Mouse (Mus musculus): ENCODE results near the gene Krtap9-5.

The Krtap9-5 gene

DNA sequence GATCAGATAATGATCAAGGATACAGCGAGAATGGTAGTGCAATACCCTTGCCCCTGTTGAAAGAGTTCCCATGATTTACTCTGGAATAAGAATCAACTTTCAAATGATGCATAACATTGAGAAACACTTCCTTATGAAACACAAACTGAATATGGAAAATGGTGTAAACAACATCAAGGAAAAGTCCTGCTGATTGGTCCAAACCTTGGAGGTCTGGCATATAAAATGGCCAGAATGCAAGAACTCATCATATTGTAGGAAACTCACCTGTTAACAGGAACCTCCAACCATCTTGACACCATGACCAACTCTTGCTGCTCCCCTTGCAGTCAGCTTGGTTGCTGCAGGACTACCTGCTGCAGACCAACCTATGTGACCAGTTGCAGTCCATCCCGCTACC, at the start of gene Krtap9-5:
Gene Krtap9-5 (plus strand): TSS at position 301 of the 400 bp plus-strand sequence.
- DNase-seq (ENCODE audit: low read depth) = no peak

DNA sequence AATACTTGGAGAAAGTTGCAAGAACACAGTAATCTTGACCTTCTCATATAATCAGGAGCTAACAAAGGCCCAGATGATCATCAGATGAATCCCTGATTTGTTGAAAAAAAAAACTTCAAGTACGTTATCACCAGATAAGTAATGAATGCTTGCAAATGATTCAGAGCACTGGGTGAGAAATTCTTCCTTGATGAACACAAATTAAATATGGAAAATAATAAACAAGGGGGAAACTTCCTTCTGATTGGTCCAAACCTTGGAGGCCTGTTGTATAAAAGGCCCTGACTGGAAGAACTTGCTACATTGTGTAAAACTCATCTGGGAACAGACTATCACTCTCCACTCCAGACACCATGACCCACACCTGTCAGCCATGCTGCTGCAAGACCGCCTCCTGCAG, 40.7 kb upstream of the Krtap9-5 start, which contains the start of gene Krtap31-1:
Gene Krtap31-1 (plus strand): TSS at position 301 of the 400 bp plus-strand sequence.
- DNase-seq (ENCODE audit: low read depth) = no peak

- DNase-seq (ENCODE audit: low read depth) = no peak
Measured at GRCm38 (mm10) chr11:99914451-99914850, 33.8 kb upstream of the Krtap9-5 start, which contains the start of gene Gm11565. Gene Gm11565 (plus strand): TSS chr11:99914751.

DNA sequence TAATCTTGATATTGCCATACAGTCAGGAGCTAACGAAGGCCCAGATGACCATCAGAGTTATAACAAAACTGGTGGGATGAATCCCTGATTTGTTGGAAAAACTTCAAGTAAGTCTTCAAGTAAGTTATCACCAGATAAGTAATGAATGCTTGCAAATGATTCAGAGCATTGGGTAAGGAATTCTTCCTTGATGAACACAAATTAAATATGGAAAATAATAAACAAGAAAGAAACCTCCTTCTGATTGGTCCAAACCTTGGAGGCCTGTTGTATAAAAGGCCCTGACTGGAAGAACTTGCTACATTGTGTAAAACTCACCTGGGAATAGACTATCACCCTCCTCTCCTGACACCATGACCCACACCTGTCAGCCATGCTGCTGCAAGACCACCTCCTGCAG, 12.3 kb upstream of the Krtap9-5 start, which contains the start of gene Krtap31-2:
Gene Krtap31-2 (plus strand): TSS at position 301 of the 400 bp plus-strand sequence.
- DNase-seq (ENCODE audit: low read depth) = no peak

GRCm38 (mm10) chr11:99937751-99938264, 10.5 kb upstream of the Krtap9-5 start:
- no peak for DNase-seq (ENCODE audit: low read depth)

DNA sequence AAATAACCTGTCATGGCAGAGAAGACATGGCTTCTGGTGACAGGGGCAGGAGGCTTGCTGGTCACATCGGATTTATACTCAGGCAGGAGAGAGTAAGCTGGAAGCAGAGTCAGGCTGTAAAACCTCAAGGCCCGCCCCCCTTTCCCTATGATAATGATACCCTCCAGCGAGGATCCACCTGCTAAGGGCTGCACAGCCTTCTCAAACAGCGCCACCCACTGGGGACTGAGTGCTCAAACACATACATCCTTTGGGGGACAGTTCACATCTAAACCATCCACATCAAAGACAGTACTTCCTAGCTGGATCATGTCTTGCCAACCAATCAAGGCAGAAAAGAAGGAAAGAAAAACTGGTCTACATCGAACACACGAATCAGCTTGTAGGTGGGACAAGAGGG, 15.9 kb downstream of the Krtap9-5 start:
- no peak for DNase-seq (ENCODE audit: low read depth)

- no peak for DNase-seq (ENCODE audit: low read depth)
Measured at GRCm38 (mm10) chr11:99965961-99966360, 17.7 kb downstream of the Krtap9-5 start.

GRCm38 (mm10) chr11:99978953-99979352, 30.7 kb downstream of the Krtap9-5 start, which contains the start of gene Krtap29-1:
Gene Krtap29-1 (minus strand): TSS chr11:99979053.
- no peak for DNase-seq (ENCODE audit: low read depth)

DNA sequence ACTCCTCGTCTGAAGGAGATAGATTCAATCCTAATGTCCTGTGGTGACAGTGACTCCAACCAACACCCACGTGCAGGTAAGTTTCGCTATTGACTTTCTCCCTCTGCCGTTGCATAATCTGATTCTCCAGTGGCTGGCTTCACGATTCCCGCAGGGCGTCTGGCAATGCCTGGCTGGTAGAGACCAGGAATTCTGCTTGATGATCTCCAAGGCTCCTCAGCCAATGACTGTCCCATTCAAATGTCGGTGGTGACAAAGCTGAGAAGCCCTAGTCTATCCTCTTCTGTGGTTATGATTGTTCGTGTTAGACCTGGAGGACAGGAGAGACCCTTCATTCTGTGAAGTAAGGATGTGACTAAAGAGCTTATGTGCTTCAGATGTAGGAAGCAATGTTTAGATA, 34.5 kb downstream of the Krtap9-5 start:
- DNase-seq (ENCODE audit: low read depth) = no peak

DNA sequence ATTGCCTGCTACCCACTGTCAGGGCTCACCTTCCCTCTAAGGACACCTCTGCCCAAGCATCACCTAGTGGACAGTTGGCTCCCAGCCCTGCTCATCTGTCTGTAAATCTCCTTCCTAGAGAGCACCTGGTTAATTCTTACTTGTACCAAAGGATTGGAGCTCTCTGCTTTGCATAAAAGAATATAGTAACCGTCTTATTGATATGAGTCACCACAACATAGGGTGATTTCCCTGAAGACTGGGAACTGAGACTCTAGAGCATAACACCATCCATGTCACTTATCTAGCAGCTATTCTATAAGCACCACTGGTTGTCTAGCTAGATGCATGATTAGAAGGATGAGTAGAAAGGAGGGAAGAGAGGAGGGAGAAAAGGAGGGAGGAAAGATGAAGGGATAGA, 35.2 kb downstream of the Krtap9-5 start:
- DNase-seq (ENCODE audit: low read depth) = no peak

DNA sequence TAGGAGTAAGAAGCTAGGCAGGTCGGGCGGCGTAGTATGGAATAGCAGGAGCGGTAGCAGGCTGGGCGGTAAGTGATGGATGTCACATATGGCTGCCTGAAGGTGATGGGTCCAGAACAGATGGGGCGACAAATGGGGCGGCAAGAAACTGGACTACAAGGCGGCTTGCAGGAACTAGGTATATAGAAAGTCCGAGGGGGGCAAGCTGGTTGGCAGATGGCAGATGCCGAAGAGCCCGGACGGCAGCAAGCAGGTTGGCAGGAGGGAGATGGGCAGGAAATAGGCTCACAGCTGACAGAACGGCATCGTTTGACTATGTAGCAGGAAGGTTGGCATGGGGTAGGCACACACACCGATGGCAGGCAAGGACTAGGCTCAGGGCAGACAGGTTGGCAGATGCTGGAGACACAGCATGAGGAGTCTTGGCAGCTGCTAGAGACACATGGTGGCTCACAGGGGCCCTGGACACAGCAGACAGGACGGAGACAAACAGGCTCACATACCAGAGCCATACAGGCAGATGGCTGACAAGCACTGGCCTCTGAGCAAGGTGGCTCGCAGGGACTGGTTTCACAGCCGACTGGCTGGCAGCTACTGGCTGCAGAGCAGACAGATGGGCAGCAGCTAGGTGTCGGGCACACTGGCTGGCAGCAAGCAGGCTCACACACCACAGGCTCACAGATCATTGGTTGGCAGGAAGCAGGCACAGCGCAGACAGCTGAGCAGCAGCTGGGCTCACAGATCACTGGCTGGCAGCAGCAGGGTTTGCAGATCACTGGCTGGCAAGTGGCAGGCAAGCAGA, 37.2 kb downstream of the Krtap9-5 start:
- no peak for DNase-seq (ENCODE audit: low read depth)

- DNase-seq (ENCODE audit: low read depth) = no peak
Measured at GRCm38 (mm10) chr11:99986180-99986647, 37.9 kb downstream of the Krtap9-5 start, which contains the start of gene Krtap16-1. Gene Krtap16-1 (minus strand): TSS chr11:99986597.

DNA sequence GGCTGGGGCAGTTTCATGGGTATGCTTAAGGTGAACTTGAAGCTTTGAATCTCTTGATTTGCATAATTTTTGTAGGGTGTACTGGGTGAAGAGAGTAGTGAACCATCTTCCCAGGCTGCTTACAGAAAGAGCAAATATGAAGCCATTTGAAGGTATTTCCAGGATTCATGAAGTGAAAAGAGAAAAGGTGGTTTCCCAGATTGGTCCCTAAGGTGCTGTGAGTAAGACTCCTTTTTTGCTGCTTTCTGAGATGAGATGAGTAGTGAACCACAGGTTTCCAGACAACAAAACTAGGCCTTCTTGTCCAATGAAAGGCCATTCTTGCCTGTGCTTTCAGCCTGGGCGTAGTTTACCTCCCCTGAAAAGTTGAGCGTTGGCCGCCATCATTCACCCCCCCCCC, 40.3 kb downstream of the Krtap9-5 start:
- no peak for DNase-seq (ENCODE audit: low read depth)

DNA sequence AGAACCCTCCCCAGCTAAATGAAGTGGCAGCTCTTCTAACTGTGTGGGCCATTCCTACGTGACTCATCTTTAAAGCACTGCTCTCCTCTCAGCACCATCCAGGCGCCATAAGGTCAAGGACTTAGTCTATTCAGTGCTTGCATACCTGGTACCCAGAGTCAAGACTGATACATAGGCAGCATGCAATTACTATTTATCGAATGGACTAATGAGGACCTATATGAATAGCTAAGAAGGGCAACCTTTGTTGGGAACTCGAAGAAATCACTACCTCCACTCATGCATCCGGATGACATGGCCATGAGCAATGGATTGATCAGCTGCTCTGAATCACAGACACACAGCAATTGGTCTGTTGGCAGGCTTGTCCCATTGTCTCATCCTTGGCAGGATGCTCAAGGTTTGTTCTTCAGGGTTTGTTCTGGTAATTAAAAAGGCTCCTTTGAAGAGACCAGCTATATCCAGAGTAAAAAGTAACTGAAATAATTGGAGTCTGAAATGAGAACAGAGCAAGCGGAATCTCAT, 41.7 kb downstream of the Krtap9-5 start:
- no peak for DNase-seq (ENCODE audit: low read depth)

- no peak for DNase-seq (ENCODE audit: low read depth)
Measured at GRCm38 (mm10) chr11:99990571-99990970, 42.3 kb downstream of the Krtap9-5 start.

DNA sequence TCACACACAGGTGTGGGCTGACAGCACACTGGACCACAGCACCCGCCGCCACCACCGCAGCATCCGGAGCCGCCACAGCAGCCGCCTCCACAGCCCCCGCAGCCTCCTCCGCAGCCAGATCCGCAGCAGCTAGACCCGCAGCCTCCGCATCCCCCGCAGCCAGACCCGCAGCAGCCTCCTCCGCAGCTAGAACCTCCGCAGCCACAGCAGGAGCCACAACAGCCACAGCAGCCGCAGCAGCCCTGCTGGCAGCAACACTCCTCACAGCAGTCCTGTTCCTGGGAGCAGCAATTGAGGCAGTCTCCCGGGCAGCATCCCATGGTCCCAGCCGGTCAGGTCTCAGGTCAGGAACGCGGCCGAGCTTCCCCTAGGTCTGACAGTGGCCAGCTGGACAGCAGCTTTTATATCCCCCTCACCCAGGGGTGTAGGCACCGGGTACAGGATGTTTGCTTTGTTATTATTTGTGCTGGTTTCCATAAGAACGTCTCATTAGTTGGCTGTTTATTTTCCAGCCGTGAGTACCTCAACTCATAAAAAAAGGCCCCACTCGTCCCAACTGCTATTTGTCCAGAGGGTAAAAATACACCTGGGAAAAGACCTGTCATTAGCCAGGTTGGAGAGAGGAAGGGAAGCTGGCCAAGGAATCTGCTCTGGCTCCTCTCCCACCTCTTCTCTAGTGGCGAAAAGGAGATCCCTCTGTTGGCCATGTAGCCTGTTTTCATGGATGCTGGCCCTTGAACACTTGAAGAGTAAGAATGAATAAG, 45.5 kb downstream of the Krtap9-5 start, which contains the start of gene Krtap17-1:
Gene Krtap17-1 (minus strand): TSS at position 375 of the 764 bp plus-strand sequence.
- DNase-seq (ENCODE audit: low read depth) = no peak

- no peak for DNase-seq (ENCODE audit: low read depth)
Measured at GRCm38 (mm10) chr11:99994384-99994661, 46.0 kb downstream of the Krtap9-5 start.

GRCm38 (mm10) chr11:99999091-99999490, 50.8 kb downstream of the Krtap9-5 start:
- no peak for DNase-seq (ENCODE audit: low read depth)

All from induced T-regulatory cell, adult 2 months (primary cell).